In the genomic region with DNA sequence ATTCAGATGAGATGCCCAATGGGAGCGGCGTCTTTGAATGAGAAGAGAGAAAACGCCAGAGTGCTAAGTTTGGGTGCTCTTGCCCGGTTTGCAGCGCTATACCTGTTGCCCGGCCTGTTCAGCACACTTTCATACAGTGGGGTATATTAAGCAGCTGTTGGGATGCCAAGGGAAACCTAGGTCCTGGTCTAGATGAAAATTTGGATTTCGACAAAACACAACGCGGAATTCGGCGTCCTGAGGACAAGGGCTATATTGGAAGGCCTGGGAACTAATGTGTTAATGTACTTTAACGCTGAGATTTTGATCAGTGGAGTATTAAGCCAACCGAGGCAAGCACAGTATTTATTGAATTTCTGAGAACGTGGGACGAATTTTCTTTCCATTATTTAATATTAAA, we compare ENCODE assay signal across 8 mouse cellular contexts. TPM values are rescaled to one million over a fixed set of nuclear protein-coding genes. Genes with fewer than 3 reads are reported as not detected.
DNase-seq lines count a peak whose midpoint lies in the region; ATAC-seq and TF ChIP-seq lines count a peak whose summit lies in the region.

No protein-coding gene starts in this region.

- DNase-seq in liver, embryonic 14.5 days (ENCODE audit: low read depth in 3 of 3, low spot score in 3 of 3), result no peak
- no peak for DNase-seq in layer of hippocampus, adult 9-11 months
- DNase-seq in c-Kit-positive CD71-positive TER-119-positive erythroid progenitor cells, embryonic 14.5 days (ENCODE audit: low spot score), result no peak
- DNase-seq in testis, postnatal 14 days (ENCODE audit: low spot score), result no peak

- H3K9ac ChIP-seq in ES-Bruce4 (ENCODE audit: low read depth, poor library complexity, severe bottlenecking), result peak overlapping the region; percentile 97
- H3K9ac ChIP-seq in heart, embryonic 13.5 days, result peak overlapping the region; percentile 95
- H3K9ac ChIP-seq in liver, embryonic 14.5 days (replicated peaks), result peak overlapping the region; percentile 84

- peak overlapping the region; percentile 86 for H3K27ac ChIP-seq in ES-Bruce4 (ENCODE audit: insufficient read depth, low read length)
- peak overlapping the region; percentile 97 for H3K27ac ChIP-seq in heart, embryonic 13.5 days (replicated peaks)
- peak overlapping the region; percentile 81 for H3K27ac ChIP-seq in liver, embryonic 14.5 days

- no peak for ATAC-seq in erythroblast, adult 5-6 weeks (replicated peaks; ENCODE audit: low FRiP score, poor library complexity, severe bottlenecking)
- ATAC-seq in heart, embryonic 13.5 days (ENCODE audit: extremely low read depth, insufficient number of reproducible peaks, low FRiP score, low TSS enrichment), result no peak
- ATAC-seq in liver, embryonic 14.5 days (ENCODE audit: insufficient read depth), result no peak

- TF ChIP-seq EP300 in ES-Bruce4 (IDR thresholded peaks at IDR 0.05; ENCODE audit: insufficient read depth, low read depth, low read length), result no peak
- TF ChIP-seq EP300 in liver, embryonic 14.5 days (IDR thresholded peaks at IDR 0.05; ENCODE audit: low read depth), result no peak

- 0 out of 2 replicates have a peak, but pooled peaks cover 2% of the 10 kb centered on the region for H3K9me3 ChIP-seq in erythroblast, embryonic 14.5 days (ENCODE audit: control insufficient read depth, low read length)
- no peaks in the 10 kb centered on the region for H3K9me3 ChIP-seq in ES-Bruce4 (replicated peaks; ENCODE audit: control insufficient read depth, insufficient read depth, low read length, poor library complexity, severe bottlenecking)
- H3K9me3 ChIP-seq in heart, embryonic 13.5 days, result no peaks in the 10 kb centered on the region
- no peaks in the 10 kb centered on the region for H3K9me3 ChIP-seq in liver, embryonic 14.5 days (ENCODE audit: control insufficient read depth, low read length)

- H3K4me1 ChIP-seq in erythroblast, embryonic 14.5 days (ENCODE audit: control insufficient read depth), result peaks cover 36% of the 10 kb centered on the region
- H3K4me1 ChIP-seq in ES-Bruce4 (ENCODE audit: control insufficient read depth, insufficient read depth, low read length), result no peaks in the 10 kb centered on the region
- H3K4me1 ChIP-seq in heart, embryonic 13.5 days, result peaks cover 21% of the 10 kb centered on the region
- H3K4me1 ChIP-seq in liver, embryonic 14.5 days (replicated peaks; ENCODE audit: control insufficient read depth in 2 of 2, insufficient read depth in 2 of 2, low read length in 1 of 2), result peaks cover 4 to 6% of the 10 kb centered on the region in 2 experiments; a peak in 3 of 4 replicates

- TF ChIP-seq CTCF in ES-Bruce4 (IDR thresholded peaks at IDR 0.05; ENCODE audit: low read depth, low read length), result no peak
- TF ChIP-seq CTCF in liver, embryonic 14.5 days (IDR thresholded peaks at IDR 0.05; ENCODE audit: low read depth), result no peak

- H3K27me3 ChIP-seq in erythroblast, embryonic 14.5 days (ENCODE audit: control insufficient read depth), result no peaks in the 10 kb centered on the region
- no peaks in the 10 kb centered on the region for H3K27me3 ChIP-seq in ES-Bruce4 (ENCODE audit: control insufficient read depth, insufficient read depth, low read length, poor library complexity, severe bottlenecking)
- no peaks in the 10 kb centered on the region for H3K27me3 ChIP-seq in heart, embryonic 13.5 days (replicated peaks)
- H3K27me3 ChIP-seq in liver, embryonic 14.5 days (ENCODE audit: control insufficient read depth, insufficient read depth, low read length), result no peaks in the 10 kb centered on the region

- peak overlapping the region; percentile 90 for H3K4me3 ChIP-seq in erythroblast, embryonic 14.5 days (replicated peaks)
- H3K4me3 ChIP-seq in ES-Bruce4 (ENCODE audit: low read depth, low read length), result peak overlapping the region; percentile 98
- peak overlapping the region; percentile 82 for H3K4me3 ChIP-seq in heart, embryonic 13.5 days
- peak overlapping the region; percentile 77 to 99 for H3K4me3 ChIP-seq in liver, embryonic 14.5 days (ENCODE audit: insufficient read depth in 1 of 2, low read depth in 2 of 2, low read length in 2 of 2)

- WGBS in heart, embryonic 13.5 days, result 3% methylated on average over 15 of the region's 15 CpGs
- WGBS in liver, embryonic 14.5 days (ENCODE audit: insufficient replicate concordance), result 2% methylated on average over 15 of the region's 15 CpGs

- TF ChIP-seq POLR2A in ES-Bruce4 (IDR thresholded peaks at IDR 0.05; ENCODE audit: insufficient read depth, low read length), result no peak

- peak overlapping the region; percentile 84 for H3K4me2 ChIP-seq in heart, embryonic 13.5 days
- H3K4me2 ChIP-seq in liver, embryonic 14.5 days (ENCODE audit: low read depth), result peak overlapping the region; percentile 74

- H3K36me3 ChIP-seq in erythroblast, embryonic 14.5 days (ENCODE audit: control insufficient read depth), result peaks cover 3% of the 10 kb centered on the region
- peaks cover 8% of the 10 kb centered on the region; the same call in 1 of the 2 replicates for H3K36me3 ChIP-seq in ES-Bruce4 (ENCODE audit: control insufficient read depth, insufficient read depth, low read length, poor library complexity, severe bottlenecking)
- peaks cover 3% of the 10 kb centered on the region; the same call in 1 of the 2 replicates for H3K36me3 ChIP-seq in heart, embryonic 13.5 days
- H3K36me3 ChIP-seq in liver, embryonic 14.5 days (replicated peaks; ENCODE audit: control insufficient read depth, insufficient read depth, low read depth), result no peaks in the 10 kb centered on the region

RNA-seq across cellular contexts. Expression of a gene that starts 0.9 kb away (rescaled TPM):
- polyA plus RNA-seq in erythroblast, embryonic 14.5 days (2012), result 0.36 and 0.55 TPM in 2 replicates
- 4.6 and 12.9 TPM in 2 replicates for total RNA-seq in erythroblast, adult 5-6 weeks (2015; ENCODE audit: low replicate concordance)
- 5.4 and 12.4 TPM in 2 replicates for total RNA-seq in erythroblast, adult 5-6 weeks (2017; ENCODE audit: low replicate concordance)
- polyA plus RNA-seq in ES-Bruce4 (2011; ENCODE audit: insufficient read depth, insufficient read length, low read depth, missing spikeins), result 25.3 and 31.4 TPM in 2 replicates
- 7.2 and 7.4 TPM in 2 replicates for polyA plus RNA-seq in heart, embryonic 13.5 days (2015; fragmentation: Nextera tagmentation; extraction: Ambion mirVana)
- polyA plus RNA-seq in liver, embryonic 14.5 days (2012; rRNA removed), result 5.8 and 14.1 TPM in 2 replicates
- polyA plus RNA-seq in liver, embryonic 14.5 days (2014; fragmentation: Nextera tagmentation; extraction: Ambion mirVana), result 8.6 and 8.9 TPM in 2 replicates

RNA-seq across cellular contexts. Expression of a gene that starts 37.5 kb away (rescaled TPM):
- 1.2 and 2.2 TPM in 2 replicates for polyA plus RNA-seq in erythroblast, embryonic 14.5 days (2012)
- total RNA-seq in erythroblast, adult 5-6 weeks (2015; ENCODE audit: low replicate concordance), result 4.8 and 6.7 TPM in 2 replicates
- total RNA-seq in erythroblast, adult 5-6 weeks (2017; ENCODE audit: low replicate concordance), result 10.6 and 12.1 TPM in 2 replicates
- polyA plus RNA-seq in ES-Bruce4 (2011; ENCODE audit: insufficient read depth, insufficient read length, low read depth, missing spikeins), result 12.0 and 12.2 TPM in 2 replicates
- polyA plus RNA-seq in heart, embryonic 13.5 days (2015; fragmentation: Nextera tagmentation; extraction: Ambion mirVana), result 15.9 and 16.9 TPM in 2 replicates
- polyA plus RNA-seq in liver, embryonic 14.5 days (2012; rRNA removed), result 5.2 and 5.8 TPM in 2 replicates
- 13.2 and 14.1 TPM in 2 replicates for polyA plus RNA-seq in liver, embryonic 14.5 days (2014; fragmentation: Nextera tagmentation; extraction: Ambion mirVana)
